In genomic region chr9:97130001-97130400, GRCm38 (mm10) we compare ENCODE assay signal across 23 mouse cellular contexts.
"Had no signal": no experiment of that assay in that cellular context is flagged by ENCODE, and none has a peak within 500 bp of the region (broad histone marks: within the 10 kb centered on the region; RNA-seq: fewer than 3 reads in every experiment).

No protein-coding gene starts in this region.

- H3K9me3 ChIP-seq: heart, embryonic 15.5 days; hindbrain, embryonic 13.5 days; hindbrain, embryonic 15.5 days; liver, embryonic 12.5 days had no signal

- H3K4me1 ChIP-seq: heart, embryonic 13.5 days; heart, embryonic 15.5 days; hindbrain, embryonic 13.5 days; hindbrain, embryonic 15.5 days; limb, embryonic 15.5 days; liver, embryonic 12.5 days had no signal

- H3K27me3 ChIP-seq: heart, embryonic 13.5 days; heart, embryonic 15.5 days; hindbrain, embryonic 13.5 days; hindbrain, embryonic 15.5 days; limb, embryonic 15.5 days had no signal

- H3K9ac ChIP-seq: forebrain, postnatal 0 days; heart, embryonic 13.5 days; heart, embryonic 15.5 days; hindbrain, embryonic 13.5 days; hindbrain, embryonic 15.5 days; limb, embryonic 13.5 days; limb, embryonic 15.5 days; liver, embryonic 12.5 days; liver, embryonic 14.5 days had no signal

- H3K4me2 ChIP-seq: heart, embryonic 11.5 days; heart, embryonic 13.5 days; heart, embryonic 15.5 days; hindbrain, embryonic 13.5 days; hindbrain, embryonic 15.5 days; limb, embryonic 13.5 days; limb, embryonic 15.5 days; liver, embryonic 12.5 days had no signal

- H3K27ac ChIP-seq: heart, adult 2 months; heart, embryonic 13.5 days; heart, embryonic 15.5 days; hindbrain, embryonic 13.5 days; hindbrain, embryonic 15.5 days; hindbrain, postnatal 0 days; kidney, postnatal 0 days; limb, embryonic 13.5 days; limb, embryonic 15.5 days; liver, embryonic 12.5 days; liver, embryonic 14.5 days had no signal

- H3K4me3 ChIP-seq: heart, adult 2 months; heart, embryonic 13.5 days; heart, embryonic 15.5 days; hindbrain, embryonic 13.5 days; hindbrain, embryonic 15.5 days; limb, embryonic 13.5 days; limb, embryonic 15.5 days; liver, embryonic 12.5 days had no signal

- H3K36me3 ChIP-seq: heart, embryonic 13.5 days; heart, embryonic 15.5 days; hindbrain, embryonic 13.5 days; hindbrain, embryonic 15.5 days; limb, embryonic 13.5 days; limb, embryonic 15.5 days; liver, embryonic 12.5 days had no signal

- DNase-seq: forebrain, postnatal 0 days; gastrocnemius, postnatal 14 days; gastrocnemius, postnatal 36 days; heart, adult 11 months; heart, adult 2 months; heart, postnatal 14 days; heart, postnatal 36 days; layer of hippocampus, adult 9-11 months; layer of hippocampus, postnatal 36 days; left cerebral cortex, postnatal 4 days; lung, adult 18-20 months had no signal

- ATAC-seq: forebrain, postnatal 0 days; hindbrain, postnatal 0 days; intestine, embryonic 16.5 days; liver, embryonic 12.5 days had no signal
